Mouse (Mus musculus) CD4-positive, CD25-positive, alpha-beta regulatory T cell, adult 2 months (primary cell): ENCODE data around the gene Hist2h2be.
A peak's percentile ranks its signal among the peaks of the same experiment; 100 is the strongest.
"Not testable (repeated sequence)": the region's sequence is repeated elsewhere in the genome, so short reads cannot be mapped to it uniquely, and the experiment has no call there.

ENCODE experiments used
- DNase-seq: peaks from one replicate; pipeline ENCODE4 v3.0.0-alpha.2; 2012; ENCODE audit warnings: low read depth, low spot score

Hist2h2be gene

DNA sequence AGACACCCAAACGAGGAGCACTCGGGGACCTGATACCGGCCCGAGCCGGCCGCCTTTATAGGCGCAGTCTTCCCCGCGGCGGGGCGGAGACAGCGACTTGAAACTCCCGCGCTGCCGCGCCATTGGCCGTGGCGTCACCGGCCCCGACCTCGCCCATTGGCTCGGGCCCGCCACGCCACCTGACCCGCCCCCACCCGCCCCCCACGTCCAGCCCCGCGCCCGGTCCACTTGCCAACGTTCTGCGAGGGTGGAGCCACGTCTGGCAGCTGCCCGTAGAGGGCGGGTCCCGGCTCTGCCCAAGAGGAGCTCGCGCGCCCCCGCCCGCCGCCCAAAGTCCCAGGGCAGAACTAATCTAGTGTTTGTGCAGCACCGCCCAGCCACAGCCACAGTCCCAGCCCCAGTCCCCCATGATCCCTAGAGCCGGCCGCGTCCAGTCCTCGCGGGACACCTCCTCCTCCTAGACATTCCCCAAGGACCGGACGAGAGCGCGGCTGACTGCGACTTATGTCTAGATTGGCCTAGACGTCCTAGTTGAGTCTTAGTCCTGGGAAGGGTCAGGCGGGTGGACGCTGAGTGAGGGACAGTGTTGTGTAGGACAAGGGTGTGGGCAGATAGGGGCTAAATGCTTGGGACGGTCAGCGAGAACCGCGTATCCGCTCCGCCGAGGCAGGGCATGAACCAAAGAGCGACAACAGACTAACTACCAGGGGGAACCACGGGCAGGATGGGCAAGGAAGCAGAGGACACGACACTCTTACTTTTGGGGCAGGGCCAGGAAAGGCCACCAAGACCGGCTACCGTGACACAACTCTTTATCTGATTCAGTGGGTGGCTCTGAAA is 18.3 kb downstream of the Hist2h2be start, which contains the start of gene Hist2h3c2:
Gene Hist2h3c2, minus strand, starts transcription at position 174 of the 840 bp plus-strand sequence.
- not testable (repeated sequence) for DNase-seq

DNA sequence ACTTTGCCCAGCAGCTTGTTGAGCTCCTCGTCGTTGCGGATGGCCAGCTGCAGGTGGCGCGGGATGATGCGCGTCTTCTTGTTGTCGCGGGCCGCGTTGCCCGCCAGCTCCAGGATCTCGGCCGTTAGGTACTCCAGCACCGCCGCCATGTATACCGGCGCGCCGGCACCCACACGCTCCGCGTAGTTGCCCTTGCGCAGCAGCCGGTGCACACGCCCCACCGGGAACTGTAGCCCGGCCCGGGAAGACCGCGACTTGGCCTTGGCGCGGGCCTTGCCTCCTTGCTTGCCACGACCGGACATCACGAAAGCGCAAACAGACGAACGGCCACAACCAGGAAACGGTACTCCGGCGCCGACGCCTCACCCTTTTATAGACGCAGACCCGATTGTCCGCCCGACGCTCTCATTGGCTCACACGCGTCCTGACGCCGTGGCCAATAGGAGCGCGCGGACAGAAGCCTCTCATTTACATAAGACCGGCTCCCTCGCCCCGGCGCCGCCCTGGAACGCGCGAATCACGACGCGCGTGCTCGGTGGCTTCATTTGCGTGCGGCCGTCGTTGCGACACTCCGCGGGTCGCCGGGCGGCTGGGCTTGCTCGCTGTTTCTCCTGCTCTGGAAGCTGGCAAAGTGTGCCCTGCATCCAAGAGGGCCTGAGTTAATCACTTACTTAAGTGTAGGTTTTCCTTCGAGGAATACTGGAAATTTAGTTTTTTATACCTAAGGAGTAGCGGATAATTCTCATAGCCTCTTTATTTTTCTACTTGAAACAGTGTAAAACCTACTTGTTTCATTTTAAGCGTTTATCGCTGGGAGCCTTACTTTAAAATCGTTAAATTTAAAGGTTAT is 19.3 kb downstream of the Hist2h2be start, which contains the start of gene Hist2h2aa2:
Gene Hist2h2aa2, minus strand, starts transcription at position 328 of the 850 bp plus-strand sequence.
- DNase-seq: peak; percentile 71

DNA sequence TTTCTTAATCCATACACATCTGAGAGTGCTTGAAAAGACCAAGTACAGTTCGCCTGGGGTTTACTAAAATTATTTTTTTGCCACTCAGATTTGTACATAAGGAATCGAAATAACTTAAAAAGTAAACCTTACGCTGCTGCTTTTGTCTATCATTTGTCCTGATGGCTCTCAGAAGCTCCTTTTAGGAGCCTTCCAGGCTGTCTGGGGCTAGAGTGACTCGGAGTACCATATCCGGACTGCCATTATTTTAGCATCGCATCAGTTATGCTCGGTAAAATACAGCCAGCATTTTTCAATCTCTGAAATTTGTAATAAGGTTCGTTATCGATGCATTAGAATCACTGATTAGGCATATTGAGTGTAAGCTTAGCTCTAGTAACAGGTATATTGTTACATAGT is 19.9 kb downstream of the Hist2h2be start:
- DNase-seq: no peak

DNA sequence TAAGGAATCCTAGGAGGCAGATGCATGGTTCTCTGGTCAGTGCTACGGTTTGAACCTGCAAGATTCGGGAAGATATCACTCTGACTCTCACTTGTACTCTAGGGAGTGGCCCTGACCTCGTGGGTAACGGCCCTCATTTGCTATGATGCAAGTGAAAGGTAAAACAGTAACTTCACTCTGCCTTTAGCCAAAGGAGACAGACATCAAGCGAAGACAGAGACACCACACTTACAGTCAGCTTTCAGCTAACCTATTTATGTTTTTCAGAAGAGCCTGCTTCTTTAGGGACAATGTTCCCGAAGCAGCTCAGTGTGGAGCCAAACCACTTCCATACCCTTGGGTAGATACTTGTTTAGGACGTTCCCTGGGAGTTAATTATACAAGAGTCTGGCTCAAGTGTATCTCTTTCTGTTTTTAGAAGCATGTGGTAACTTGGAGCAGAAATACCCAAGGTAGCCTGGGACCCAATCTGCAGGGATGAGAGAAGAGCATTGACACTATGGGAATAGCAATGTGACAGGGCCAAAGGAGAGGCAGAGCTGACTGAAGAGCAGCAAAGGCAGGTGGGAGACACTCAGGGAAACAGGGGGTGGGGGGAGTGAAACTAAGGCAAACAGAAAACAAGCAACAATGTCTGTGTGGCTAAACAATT is 23.1 kb downstream of the Hist2h2be start:
- DNase-seq: no peak

DNA sequence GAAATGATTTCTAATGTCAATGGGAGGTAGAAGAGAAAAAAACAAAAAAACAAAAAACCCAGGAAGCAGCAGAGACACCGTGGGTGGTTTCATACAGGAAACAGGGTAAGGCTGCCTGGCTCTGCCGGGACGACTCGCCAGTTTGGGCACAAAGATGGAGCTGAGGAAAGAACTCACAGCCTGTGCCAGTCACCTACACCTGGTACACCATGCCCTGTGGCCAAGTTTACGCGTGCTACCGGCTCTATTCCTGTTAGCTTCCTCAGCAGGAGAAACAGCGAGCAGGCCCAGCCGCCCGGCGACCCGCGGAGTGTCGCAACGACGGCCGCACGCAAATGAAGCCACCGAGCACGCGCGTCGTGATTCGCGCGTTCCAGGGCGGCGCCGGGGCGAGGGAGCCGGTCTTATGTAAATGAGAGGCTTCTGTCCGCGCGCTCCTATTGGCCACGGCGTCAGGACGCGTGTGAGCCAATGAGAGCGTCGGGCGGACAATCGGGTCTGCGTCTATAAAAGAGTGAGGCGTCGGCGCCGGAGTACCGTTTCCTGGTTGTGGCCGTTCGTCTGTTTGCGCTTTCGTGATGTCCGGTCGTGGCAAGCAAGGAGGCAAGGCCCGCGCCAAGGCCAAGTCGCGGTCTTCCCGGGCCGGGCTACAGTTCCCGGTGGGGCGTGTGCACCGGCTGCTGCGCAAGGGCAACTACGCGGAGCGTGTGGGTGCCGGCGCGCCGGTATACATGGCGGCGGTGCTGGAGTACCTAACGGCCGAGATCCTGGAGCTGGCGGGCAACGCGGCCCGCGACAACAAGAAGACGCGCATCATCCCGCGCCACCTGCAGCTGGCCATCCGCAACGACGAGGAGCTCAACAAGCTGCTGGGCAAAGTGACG is 24.3 kb downstream of the Hist2h2be start, which contains the start of gene Hist2h2aa1:
Gene Hist2h2aa1, plus strand, starts transcription at position 495 of the 884 bp plus-strand sequence.
- DNase-seq: peak; percentile 85

DNA sequence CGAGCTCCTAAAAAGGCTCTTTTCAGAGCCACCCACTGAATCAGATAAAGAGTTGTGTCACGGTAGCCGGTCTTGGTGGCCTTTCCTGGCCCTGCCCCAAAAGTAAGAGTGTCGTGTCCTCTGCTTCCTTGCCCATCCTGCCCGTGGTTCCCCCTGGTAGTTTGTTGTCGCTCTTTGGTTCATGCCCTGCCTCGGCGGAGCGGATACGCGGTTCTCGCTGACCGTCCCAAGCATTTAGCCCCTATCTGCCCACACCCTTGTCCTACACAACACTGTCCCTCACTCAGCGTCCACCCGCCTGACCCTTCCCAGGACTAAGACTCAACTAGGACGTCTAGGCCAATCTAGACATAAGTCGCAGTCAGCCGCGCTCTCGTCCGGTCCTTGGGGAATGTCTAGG is 25.1 kb downstream of the Hist2h2be start:
- DNase-seq: not testable (repeated sequence)

DNA sequence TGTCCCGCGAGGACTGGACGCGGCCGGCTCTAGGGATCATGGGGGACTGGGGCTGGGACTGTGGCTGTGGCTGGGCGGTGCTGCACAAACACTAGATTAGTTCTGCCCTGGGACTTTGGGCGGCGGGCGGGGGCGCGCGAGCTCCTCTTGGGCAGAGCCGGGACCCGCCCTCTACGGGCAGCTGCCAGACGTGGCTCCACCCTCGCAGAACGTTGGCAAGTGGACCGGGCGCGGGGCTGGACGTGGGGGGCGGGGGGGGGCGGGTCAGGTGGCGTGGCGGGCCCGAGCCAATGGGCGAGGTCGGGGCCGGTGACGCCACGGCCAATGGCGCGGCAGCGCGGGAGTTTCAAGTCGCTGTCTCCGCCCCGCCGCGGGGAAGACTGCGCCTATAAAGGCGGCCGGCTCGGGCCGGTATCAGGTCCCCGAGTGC is 25.5 kb downstream of the Hist2h2be start, which contains the start of gene Hist2h3c1:
Gene Hist2h3c1, plus strand, starts transcription at position 259 of the 430 bp plus-strand sequence.
- not testable (repeated sequence) for DNase-seq

DNA sequence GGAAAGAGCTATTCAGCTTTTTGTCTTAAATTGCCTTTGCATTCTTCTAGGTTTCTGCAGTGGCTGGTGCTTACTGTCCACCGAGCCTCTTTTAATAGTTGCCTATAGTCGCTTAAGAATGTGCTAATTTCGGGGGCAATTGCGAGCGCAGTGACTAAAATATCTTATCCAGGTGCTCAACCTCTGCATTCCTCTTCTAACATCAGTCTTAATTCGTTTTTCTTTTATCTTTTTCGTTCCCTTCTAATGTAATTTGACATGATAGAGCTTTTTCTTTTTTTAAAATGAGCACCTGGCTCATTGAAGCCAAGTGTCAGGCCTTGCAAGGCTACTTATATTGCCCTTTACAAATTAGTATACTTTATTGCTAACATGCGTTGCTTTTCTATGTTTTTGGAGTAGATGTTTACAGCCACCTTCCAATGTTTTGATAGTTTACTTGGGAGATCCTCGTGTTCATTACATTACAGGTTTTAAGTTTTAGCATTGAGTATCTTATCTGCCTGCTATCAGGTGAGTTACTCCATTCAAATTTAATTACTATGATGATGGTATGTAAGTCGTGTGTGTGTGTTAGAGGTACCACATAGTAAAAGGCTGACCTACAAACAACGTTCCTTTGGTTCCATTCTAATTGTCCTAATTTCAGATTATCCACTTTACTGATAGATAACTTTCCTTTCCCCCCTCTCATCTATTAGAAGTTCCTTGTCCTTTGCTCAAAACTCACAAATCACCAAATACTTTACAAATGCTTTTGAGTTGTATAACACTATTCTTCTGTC is 26.6 kb downstream of the Hist2h2be start:
- no peak for DNase-seq

DNA sequence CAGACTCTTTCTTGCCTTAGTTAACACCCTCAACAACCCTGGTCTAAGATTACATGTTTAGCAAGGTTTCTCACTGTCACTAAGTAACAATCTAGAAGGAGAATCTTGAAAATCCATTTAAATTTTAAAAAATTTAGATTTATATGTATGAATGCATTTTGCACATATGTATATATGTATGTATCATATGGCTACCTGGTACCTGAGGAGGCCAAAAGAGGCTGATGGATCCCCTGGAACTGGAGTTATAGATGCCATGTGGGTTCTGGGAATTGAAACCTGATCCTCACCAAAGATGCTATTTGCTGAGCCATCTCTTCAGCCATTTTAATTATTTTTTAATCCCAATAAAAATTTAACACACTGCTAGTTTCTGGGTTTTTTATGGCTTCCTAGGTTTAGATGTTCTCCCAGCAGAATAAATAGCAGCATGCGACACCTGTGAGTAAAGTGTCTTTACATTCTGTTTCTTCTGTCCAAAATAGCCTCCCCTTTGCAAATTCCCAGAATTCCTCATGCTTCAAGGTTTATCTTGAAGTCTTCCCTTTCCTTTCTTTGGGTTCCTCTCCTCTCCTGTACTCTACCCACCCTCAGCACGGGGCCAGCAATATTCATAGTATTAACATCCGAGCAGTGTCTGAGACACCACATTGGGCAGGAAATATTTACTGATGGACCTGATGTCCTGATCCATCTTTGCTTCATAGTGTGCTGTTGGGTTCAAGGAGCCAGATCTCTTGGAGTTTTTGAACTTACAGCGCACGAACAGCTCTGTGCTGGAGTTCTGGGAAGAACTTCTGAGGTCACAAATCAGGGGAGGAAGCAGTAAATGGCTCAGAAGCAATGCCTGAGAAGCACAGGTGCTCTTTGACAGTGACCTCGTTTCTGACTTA is 27.5 kb downstream of the Hist2h2be start:
- no peak for DNase-seq

DNA sequence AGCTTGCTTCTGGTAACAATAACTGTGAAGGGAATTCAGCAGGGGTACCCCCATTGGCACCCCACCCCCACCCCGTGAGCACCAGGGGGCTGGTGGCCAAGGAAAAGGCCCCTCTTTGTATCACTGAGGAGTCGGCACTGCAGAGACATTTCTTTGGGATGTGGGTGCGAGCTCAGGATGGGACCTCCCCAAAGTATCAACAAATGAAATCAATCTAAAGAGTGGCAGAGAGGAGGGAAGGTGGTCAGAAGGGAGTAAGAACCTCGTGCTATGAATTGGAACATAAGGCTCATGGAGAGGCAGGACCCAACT is 28.1 kb downstream of the Hist2h2be start:
- DNase-seq: no peak

DNA sequence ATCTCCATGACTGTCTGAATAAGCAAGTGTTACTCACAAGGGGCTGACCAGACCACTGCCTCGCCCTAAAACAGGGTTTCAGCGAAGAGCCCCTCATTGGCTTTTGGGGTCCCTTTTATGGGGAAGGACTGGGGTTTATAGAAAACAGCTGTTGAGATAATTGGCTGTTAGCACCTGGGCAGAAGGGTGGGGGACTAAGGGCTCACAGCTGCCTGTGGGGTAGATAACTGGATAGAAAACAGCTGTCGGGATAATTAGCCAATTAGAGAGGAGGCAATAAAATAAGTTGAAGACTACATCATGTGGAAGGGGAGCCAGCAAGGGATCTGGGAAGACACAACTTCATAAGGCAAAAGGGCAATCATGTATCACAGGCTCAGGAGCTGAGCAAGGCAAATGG is 30.0 kb downstream of the Hist2h2be start:
- no peak for DNase-seq

DNA sequence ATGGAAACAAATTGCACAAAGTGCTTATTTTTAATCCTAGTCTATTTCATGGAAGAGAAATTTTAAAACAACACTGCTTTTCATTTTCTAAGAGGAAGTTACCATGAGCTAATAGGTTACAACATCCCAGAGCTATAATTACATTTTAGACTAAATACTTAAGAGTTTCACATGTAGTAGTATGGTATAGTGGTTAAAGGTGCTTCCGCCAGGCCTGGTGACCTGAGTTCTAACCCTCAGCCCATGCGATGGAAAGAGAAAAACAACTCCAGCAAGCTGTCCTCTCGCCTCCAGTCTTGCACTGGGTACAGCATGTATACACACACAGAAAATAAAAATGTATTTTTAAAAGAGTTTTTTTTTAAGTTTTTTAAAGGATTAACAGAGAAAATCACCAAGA is 30.9 kb downstream of the Hist2h2be start:
- DNase-seq: no peak

DNA sequence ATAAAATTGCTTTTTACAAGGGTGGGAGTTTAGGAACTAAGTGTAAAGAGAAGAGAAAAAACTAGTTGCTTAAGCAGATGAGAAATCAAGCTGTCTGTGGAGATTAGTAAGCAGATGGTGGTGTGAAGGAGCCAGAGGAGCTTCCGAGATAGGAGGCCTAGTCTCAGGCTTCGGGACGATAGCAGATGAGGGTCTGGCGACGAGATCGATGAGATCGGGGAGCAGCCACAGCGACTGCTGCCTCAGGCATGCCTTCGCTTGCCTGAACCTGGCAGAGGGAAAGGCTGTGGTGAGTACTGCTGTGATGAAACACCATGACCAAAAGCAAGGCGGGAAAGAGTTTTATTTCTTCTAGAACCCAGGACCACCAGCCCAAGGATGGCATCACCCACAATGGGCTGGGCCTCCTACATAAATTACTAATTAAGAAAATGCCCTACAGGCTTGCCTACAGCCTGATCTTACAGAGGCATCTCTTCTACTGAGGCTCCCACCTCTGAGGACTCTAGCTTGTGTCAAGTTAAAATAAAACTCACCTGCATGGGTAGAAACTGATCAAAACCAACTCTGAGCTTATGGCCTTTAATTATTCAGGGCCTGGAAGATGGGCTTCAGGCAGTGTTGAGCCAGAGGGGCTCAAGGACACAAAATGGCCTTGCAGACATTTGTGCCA is 33.9 kb downstream of the Hist2h2be start:
- no peak for DNase-seq

DNA sequence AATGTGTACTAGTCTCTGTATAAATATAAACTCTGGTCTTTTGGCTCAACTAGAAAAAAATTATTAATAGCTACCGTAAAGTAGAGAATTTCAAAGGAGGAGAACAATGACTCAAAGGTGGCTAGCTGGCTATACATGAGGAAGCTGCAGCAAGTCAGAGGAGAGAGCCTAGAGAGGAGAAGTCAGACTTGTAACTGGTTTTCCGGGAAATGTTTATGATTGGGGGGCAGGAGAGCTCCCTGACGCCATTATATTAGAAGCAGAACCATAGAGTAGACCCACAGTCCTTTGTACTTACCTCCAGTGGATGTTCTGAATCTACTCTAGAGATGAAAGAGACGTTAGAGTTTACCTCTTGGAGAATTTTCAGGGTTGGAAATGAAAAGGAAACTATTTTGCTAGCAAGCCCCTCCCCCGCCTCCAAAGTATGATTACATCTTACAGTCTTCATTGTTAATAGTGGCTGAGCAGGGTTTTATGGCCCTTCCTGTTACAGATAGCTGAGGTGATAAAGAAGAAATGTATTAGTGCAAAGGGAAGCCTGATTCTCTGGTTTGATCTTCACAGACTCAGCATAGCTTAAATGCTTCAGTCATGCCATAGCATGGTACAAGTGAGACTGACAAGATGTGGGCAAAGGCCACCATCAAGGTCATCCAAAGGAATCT is 35.1 kb downstream of the Hist2h2be start:
- DNase-seq: no peak

DNA sequence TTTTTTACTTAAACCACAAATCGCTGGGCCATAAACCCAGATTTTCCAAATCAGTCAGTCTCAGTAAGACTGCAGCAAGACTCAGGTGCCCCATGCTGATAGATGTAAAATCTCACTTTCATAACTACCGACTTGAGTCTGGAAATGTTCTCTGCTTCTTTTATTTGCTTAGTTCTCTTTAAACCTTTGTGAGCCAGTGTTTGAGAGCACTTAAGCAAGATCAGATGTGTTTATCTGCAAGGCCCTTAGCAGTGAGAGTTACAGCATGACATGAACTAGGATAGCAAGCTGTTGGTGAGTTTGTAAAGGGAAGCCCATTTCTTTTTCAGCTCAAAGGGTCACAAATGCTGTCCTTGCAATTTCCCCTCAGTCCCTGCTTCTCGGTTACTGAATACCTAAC is 36.3 kb downstream of the Hist2h2be start:
- DNase-seq: no peak

DNA sequence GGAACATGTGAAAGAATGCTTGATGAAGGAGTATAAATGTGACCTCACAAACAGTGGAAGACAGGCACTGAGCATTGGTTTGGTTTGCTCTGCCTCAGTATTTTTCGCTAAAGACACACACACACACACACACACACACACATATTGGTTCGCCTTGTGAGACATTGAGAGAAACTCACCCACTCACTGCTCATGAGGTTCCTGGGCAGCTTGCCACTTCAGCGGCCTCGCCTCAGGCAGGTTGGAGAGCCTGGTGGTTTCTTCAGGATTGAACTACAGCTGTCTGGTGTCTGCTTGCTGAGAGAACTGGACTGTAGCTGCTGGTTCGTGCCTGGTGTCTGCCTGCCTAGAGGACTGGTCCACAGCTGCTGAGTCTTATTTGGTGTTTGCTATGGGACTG is 39.3 kb downstream of the Hist2h2be start:
- no peak for DNase-seq

DNA sequence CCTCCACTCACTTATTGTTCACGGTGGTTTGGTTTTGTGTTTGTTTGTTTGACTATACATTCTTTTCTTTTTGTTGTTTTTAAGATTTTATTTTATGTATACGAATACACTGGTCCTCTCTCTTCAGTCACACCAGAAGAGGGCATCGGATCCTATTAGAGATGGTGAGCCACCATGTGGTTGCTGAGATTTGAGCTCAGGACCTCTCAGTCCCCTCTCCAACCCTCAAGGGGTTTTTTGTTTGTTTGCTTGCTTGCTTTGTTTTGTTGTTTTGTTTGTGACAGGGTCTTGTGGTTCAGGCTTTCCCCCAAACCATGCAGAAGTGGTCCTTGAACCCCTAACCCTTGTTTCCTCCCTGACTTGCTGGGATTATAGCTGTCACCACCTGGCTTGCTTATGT is 40.7 kb downstream of the Hist2h2be start:
- DNase-seq: no peak
